Mouse (Mus musculus) intestine, embryonic 14.5 days (tissue): ENCODE results near the gene Oosp1. TPM values are rescaled to one million over a fixed set of nuclear protein-coding genes. Genes with fewer than 3 reads are reported as not detected.

Source experiments
- ATAC-seq: fragments of 200-750 bp; cut with Nextera tagmentation; replicated peaks from 2 replicates; pipeline ENCODE4 v1.8.0; 2017; ENCODE audit warnings: low read depth, moderate number of reproducible peaks, moderate TSS enrichment, moderate library complexity; ENCODE audit not compliant: low FRiP score, low TSS enrichment
- DNase-seq: peaks from one replicate; pipeline ENCODE4 v3.0.0-alpha.2; 2018; ENCODE audit warnings: low spot score
- H3K27ac ChIP-seq: fragments of 300-500 bp; sonication (generic); 2 replicates; pipeline ENCODE4 v1.5.1; 2014; ENCODE audit warnings: low read depth, mild to moderate bottlenecking, control low read depth
- H3K27me3 ChIP-seq: fragments of 300-500 bp; sonication (generic); replicated peaks from 2 replicates; pipeline ENCODE4 v1.6.1; 2014; ENCODE audit warnings: low read length, control low read depth; ENCODE audit not compliant: control insufficient read depth, insufficient read depth
- H3K36me3 ChIP-seq: fragments of 300-500 bp; sonication (generic); 2 replicates; pipeline ENCODE4 v1.6.1; 2014; ENCODE audit warnings: low read length, control low read depth; ENCODE audit not compliant: control insufficient read depth, insufficient read depth
- H3K4me1 ChIP-seq: fragments of 300-500 bp; sonication (generic); replicated peaks from 2 replicates; pipeline ENCODE4 v1.6.1; 2014; ENCODE audit warnings: low read length, control low read depth, mixed read lengths; ENCODE audit not compliant: control insufficient read depth, insufficient read depth
- H3K4me2 ChIP-seq: fragments of 300-500 bp; sonication (generic); 2 replicates; pipeline ENCODE4 v1.6.1; 2014; ENCODE audit warnings: low read length
- H3K4me3 ChIP-seq: fragments of 300-500 bp; sonication (generic); 2 replicates; pipeline ENCODE4 v1.5.1; 2014; ENCODE audit warnings: low read depth, low read length, control low read depth, mixed read lengths
- H3K9ac ChIP-seq: fragments of 300-500 bp; sonication (generic); 2 replicates; pipeline ENCODE4 v1.6.1; 2014; ENCODE audit warnings: mild to moderate bottlenecking, low read length
- H3K9me3 ChIP-seq: fragments of 300-500 bp; sonication (generic); 2 replicates; pipeline ENCODE4 v1.6.1; 2016; ENCODE audit warnings: low read length, control low read depth; ENCODE audit not compliant: control insufficient read depth
- WGBS: fragments of 180-500 bp; shearing (Covaris S2); extraction: QIAGEN DNeasy Blood & Tissue Kit; methylation state at CpG from one replicate; pipeline ENCODE4 v1.1.7; 2014; 5-methylcytosine and 5-hydroxymethylcytosine counted together
- polyA plus RNA-seq: library from polyadenylated mRNA; unstranded; fragments of >200 nt; fragmentation: Nextera tagmentation; extraction: Ambion mirVana; gene quantifications from 2 replicates; pipeline ENCODE4 v1.2.1, GENCODE M21; 2014

Oosp1 gene
- not detected in 2 replicates for polyA plus RNA-seq

DNA sequence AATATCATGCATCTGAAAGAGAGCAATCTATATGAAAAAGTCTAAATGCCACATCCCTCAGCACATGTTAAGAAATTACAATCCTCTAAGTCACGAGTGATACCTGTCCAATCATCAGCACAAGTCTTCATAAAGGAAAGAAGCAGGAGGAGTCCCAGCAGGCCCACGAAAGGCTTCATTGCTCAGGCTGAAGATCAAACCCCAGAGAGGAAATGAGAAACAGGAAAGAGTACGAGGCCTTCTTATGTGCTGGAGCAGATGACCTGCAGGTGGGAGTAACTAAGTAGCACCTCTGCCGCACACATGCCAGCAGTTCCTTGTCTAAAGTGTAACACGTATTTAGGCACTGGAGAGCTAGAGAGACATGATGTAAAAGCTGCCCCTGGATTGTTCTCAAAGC, at the start of gene Oosp1:
Gene Oosp1 (minus strand): TSS at position 312 of the 400 bp plus-strand sequence.
- 70% methylated on average over 5 of the region's 5 CpGs for WGBS
- Histone ChIP-seq H3K4me2 (no peak within 1 kb of the TSS), H3K27me3 (no peaks in the 10 kb centered on the region), H3K4me3 (no peak within 1 kb of the TSS), H3K36me3 (no peaks in the 10 kb centered on the region), H3K27ac (no peak within 1 kb of the TSS), H3K9me3 (no peaks in the 10 kb centered on the region), H3K4me1 (no peaks in the 10 kb centered on the region), H3K9ac (no peak within 1 kb of the TSS)
- ATAC-seq (no peak), DNase-seq (no peak)

- DNase-seq = no peak
- ATAC-seq = no peak
- no peaks in the 10 kb centered on the region for H3K4me1 ChIP-seq
- H3K27me3 ChIP-seq = no peaks in the 10 kb centered on the region
- H3K9me3 ChIP-seq = no peaks in the 10 kb centered on the region
- no peak overlapping the region for H3K4me3 ChIP-seq
- no peaks in the 10 kb centered on the region for H3K36me3 ChIP-seq
- H3K27ac ChIP-seq = no peak overlapping the region
- H3K4me2 ChIP-seq = no peak overlapping the region
- WGBS = 40% methylated on average over 1 of the region's 1 CpGs
- no peak overlapping the region for H3K9ac ChIP-seq
Measured at GRCm38 (mm10) chr19:11736455-11736854, 45.5 kb upstream of the Oosp1 start.

DNA sequence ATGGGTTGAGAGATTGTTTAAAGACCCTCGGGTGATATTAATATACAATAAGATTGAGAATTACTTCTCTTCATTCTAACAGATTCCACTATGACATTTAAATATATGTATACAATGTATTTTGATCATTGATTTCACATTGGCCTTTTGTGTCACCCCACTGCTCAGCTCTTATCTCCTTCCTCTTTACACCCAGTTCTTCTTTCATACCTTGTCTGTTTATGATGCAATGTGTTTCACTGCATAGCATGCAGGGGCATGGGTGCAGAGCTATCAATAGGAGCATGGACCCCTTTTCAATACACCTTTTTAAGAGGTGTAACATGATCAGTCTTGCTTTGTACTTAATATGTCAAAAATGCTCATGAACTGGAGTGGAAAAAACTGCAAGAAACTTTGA, 39.3 kb upstream of the Oosp1 start:
- Histone ChIP-seq H3K9me3 (no peaks in the 10 kb centered on the region), H3K27ac (no peak overlapping the region), H3K4me1 (no peaks in the 10 kb centered on the region), H3K4me2 (no peak overlapping the region), H3K9ac (no peak overlapping the region), H3K27me3 (no peaks in the 10 kb centered on the region), H3K36me3 (no peaks in the 10 kb centered on the region), H3K4me3 (no peak overlapping the region)
- WGBS = 71% methylated on average over 1 of the region's 1 CpGs
- ATAC-seq (no peak), DNase-seq (no peak)

DNA sequence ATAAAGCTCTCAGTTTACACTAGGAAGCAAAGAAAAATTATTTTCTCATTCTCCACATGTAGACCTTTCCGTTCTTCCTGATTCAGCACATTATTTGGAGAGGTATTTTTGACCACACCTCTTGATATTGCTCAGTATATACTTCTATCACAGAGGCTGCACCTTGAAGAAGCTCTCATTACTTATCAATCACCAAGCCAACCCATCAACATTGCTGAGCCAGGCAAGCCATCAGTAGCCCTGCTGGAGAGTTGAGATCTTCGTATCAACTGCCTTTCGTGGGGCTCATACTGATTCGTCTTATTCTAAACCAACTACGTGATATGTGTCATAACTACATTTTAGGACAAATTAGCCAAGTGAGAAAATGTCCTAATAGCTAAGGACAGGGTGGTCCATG, 36.4 kb upstream of the Oosp1 start:
- Histone ChIP-seq H3K4me1 (no peaks in the 10 kb centered on the region), H3K4me3 (no peak overlapping the region), H3K36me3 (no peaks in the 10 kb centered on the region), H3K27me3 (no peaks in the 10 kb centered on the region), H3K4me2 (no peak overlapping the region), H3K27ac (no peak overlapping the region), H3K9me3 (no peaks in the 10 kb centered on the region), H3K9ac (no peak overlapping the region)
- ATAC-seq = no peak
- DNase-seq = no peak
- WGBS = 96% methylated on average over 5 of the region's 5 CpGs

- Histone ChIP-seq H3K4me3 (no peak overlapping the region), H3K9ac (no peak overlapping the region)
- 63% methylated on average over 2 of the region's 2 CpGs for WGBS
Measured at GRCm38 (mm10) chr19:11725915-11726314, 35.0 kb upstream of the Oosp1 start.

DNA sequence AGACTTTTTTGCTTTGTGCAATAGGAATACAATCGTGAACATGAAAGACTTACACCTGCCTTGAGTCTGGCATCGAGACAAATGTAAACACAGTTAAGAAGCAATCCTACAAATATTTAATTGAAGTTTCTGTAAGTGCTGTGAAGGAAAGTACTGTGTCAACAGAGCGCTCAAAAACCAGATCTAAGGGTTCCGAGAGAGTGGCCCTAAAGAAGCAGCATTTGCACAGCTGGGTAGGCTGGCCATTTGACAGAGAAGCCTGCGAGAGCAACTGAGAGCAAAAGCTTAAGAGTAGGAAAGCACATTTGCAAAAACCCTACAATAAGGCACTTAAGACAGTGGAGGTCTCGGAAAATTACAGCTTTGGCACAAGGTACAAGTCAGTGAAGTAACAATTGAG, 33.3 kb upstream of the Oosp1 start:
- H3K36me3 ChIP-seq = no peaks in the 10 kb centered on the region
- no peak overlapping the region for H3K27ac ChIP-seq
- 45% methylated on average over 6 of the region's 6 CpGs for WGBS
- no peak overlapping the region for H3K4me2 ChIP-seq
- no peaks in the 10 kb centered on the region for H3K9me3 ChIP-seq
- H3K4me3 ChIP-seq = no peak overlapping the region
- DNase-seq = no peak
- no peaks in the 10 kb centered on the region for H3K4me1 ChIP-seq
- ATAC-seq = no peak
- H3K9ac ChIP-seq = no peak overlapping the region
- no peaks in the 10 kb centered on the region for H3K27me3 ChIP-seq

More at GRCm38 (mm10) chr19:11725915-11726314, 35.0 kb upstream of the Oosp1 start:
- no peaks in the 10 kb centered on the region for H3K9me3 ChIP-seq
- no peak for ATAC-seq
- no peak overlapping the region for H3K27ac ChIP-seq
- H3K4me1 ChIP-seq = no peaks in the 10 kb centered on the region
- H3K36me3 ChIP-seq = no peaks in the 10 kb centered on the region
- no peak for DNase-seq
- no peak overlapping the region for H3K4me2 ChIP-seq
- H3K27me3 ChIP-seq = no peaks in the 10 kb centered on the region

DNA sequence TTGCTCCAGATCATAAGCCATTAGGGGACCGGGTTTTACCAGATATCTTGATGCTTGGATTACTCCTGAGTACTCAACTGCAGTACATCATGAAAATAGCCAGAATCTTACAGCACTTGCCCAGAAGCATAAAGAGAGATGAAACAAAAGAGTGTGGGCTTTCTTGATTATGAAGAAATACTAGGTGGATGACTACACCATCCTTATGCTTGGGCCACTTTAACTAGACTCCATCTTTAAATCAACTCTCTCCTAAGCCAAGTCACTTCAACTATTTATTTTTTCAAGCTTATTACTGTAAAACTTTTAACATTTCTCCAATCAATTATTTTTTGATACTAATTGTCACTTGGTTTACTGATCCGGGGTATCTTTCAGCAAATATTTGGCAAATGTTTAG, 32.9 kb upstream of the Oosp1 start:
- WGBS = 65% methylated on average over 2 of the region's 2 CpGs
- Histone ChIP-seq H3K36me3 (no peaks in the 10 kb centered on the region), H3K4me3 (no peak overlapping the region), H3K4me2 (no peak overlapping the region), H3K27ac (no peak overlapping the region), H3K27me3 (no peaks in the 10 kb centered on the region), H3K9ac (no peak overlapping the region), H3K4me1 (no peaks in the 10 kb centered on the region), H3K9me3 (no peaks in the 10 kb centered on the region)
- no peak for ATAC-seq
- no peak for DNase-seq

DNA sequence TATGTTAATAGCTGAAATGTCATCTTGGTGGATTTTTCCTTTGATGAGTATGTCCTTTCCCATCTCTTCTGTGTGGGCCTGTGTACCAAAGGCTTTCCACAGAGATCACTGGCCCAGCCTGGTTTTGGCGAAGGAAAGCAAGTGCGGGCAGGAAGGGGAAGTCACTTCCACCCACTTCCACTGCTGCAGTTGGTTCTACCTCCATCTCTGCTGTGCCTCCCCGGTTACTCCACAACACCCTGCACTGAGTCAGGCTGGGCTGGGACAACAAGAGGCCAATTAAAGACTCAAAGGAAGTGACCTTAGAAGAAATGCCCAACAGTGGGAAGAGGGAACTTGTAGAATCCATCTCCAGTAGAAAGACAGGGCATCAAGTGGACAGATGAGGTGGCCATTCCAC, 29.1 kb upstream of the Oosp1 start:
- Histone ChIP-seq H3K4me1 (no peaks in the 10 kb centered on the region), H3K9me3 (no peaks in the 10 kb centered on the region), H3K4me2 (no peak overlapping the region), H3K27me3 (no peaks in the 10 kb centered on the region), H3K9ac (no peak overlapping the region), H3K27ac (no peak overlapping the region), H3K4me3 (no peak overlapping the region), H3K36me3 (no peaks in the 10 kb centered on the region)
- no peak for ATAC-seq
- DNase-seq = no peak
- WGBS = 96% methylated on average over 3 of the region's 3 CpGs

GRCm38 (mm10) chr19:11712451-11712850, 21.5 kb upstream of the Oosp1 start:
- Histone ChIP-seq H3K4me2 (no peak overlapping the region), H3K27me3 (no peaks in the 10 kb centered on the region), H3K36me3 (no peaks in the 10 kb centered on the region), H3K9ac (no peak overlapping the region), H3K9me3 (no peaks in the 10 kb centered on the region), H3K27ac (no peak overlapping the region), H3K4me3 (no peak overlapping the region), H3K4me1 (no peaks in the 10 kb centered on the region)
- 83% methylated on average over 4 of the region's 4 CpGs for WGBS
- DNase-seq (no peak), ATAC-seq (no peak)
